ENCODE assay signal across 7 mouse cellular contexts in the genomic region with DNA sequence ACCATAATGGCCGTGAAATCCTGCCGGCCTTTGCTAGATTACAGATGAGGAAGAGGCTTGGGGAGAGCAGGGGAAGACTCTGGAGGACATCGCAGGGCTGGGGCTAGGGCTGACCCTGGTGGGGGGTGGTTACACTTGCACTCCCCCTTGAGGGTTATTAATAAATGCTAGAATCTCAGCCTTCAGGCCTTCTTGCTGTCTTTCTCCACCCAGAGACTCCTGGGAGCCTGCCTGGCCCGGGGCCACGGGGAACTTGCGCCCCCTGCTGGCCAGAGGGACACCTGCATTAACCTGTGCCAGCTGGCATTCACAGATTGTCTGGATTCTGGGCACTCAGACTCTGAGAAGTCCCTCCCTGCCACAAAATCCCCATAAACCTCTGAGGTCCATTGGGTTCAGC. TPM values are rescaled to one million over a fixed set of nuclear protein-coding genes. Genes with fewer than 3 reads are reported as not detected.
DNase-seq lines count a peak whose midpoint lies in the region; ATAC-seq lines count a peak whose summit lies in the region.

No protein-coding gene starts in this region.

- peak; percentile 42 to 79; a peak in 3 of 4 replicates for ATAC-seq in hematopoietic stem cell, adult 5-6 weeks (replicated peaks in 1 of 2; ENCODE audit: insufficient read depth in 1 of 2, low FRiP score in 2 of 2, low TSS enrichment in 1 of 2, low read depth in 1 of 2, poor library complexity in 2 of 2, severe bottlenecking in 2 of 2)
- peak; percentile 85 for ATAC-seq in megakaryocyte, adult 5-6 weeks (ENCODE audit: poor library complexity, severe bottlenecking)

- DNase-seq in MN1 (ENCODE audit: low spot score) = peak; percentile 32
- peak; percentile 80 for DNase-seq in brain, adult 2 months (ENCODE audit: low read depth, low spot score)
- peak; percentile 22 for DNase-seq in fibroblast of lung, adult 2 months (ENCODE audit: low read depth)
- DNase-seq in layer of hippocampus, adult 9-10 months (ENCODE audit: low spot score) = peak; percentile 41
- DNase-seq in right cerebral cortex, postnatal 25 days = peak; percentile 61

RNA-seq across cellular contexts. Expression of a gene that starts 18.1 kb away (rescaled TPM):
- total RNA-seq in hematopoietic stem cell, adult 5-6 weeks (2017) = 5.2 and 6.1 TPM in 2 replicates
- 1.6 and 2.1 TPM in 2 replicates for total RNA-seq in megakaryocyte, adult 5-6 weeks (2015)
- total RNA-seq in megakaryocyte, adult 5-6 weeks (2017) = 1.3 and 1.7 TPM in 2 replicates

RNA-seq across cellular contexts. Expression of a gene that starts 57.5 kb away (rescaled TPM):
- 17.0 and 22.1 TPM in 2 replicates for total RNA-seq in hematopoietic stem cell, adult 5-6 weeks (2017)
- 9.5 and 10.4 TPM in 2 replicates for total RNA-seq in megakaryocyte, adult 5-6 weeks (2015)
- total RNA-seq in megakaryocyte, adult 5-6 weeks (2017) = 7.3 and 9.1 TPM in 2 replicates

Comparison
In these comparisons a context has a peak if more than half of its experiments do, and no peak if none do; other contexts are left out.
1. Peak in every context shown above with its lines: DNase-seq and ATAC-seq.
2. DNase-seq: peak in every context shown above with its lines; median percentile 80 in brain, adult 2 months; 61 in right cerebral cortex, postnatal 25 days; 41 in layer of hippocampus, adult 9-10 months; 32 in MN1; 22 in fibroblast of lung, adult 2 months.